Mouse (Mus musculus): Measurements from ENCODE around the gene Ska2. TPM values are rescaled to one million over a fixed set of nuclear protein-coding genes. Genes with fewer than 3 reads are reported as not detected.
A peak's percentile ranks its signal among the peaks of the same experiment; 100 is the strongest.

Gene Ska2
- polyA plus RNA-seq, 1 experiment from 2014 or later: 24.3 TPM

GRCm38 (mm10) chr11:87173625-87174024, 64.6 kb downstream of the Ska2 start:
- H3K9ac ChIP-seq: no peak overlapping the region
- H3K36me3 ChIP-seq (replicated peaks): peaks cover 26% of the 10 kb centered on the region
- H3K27ac ChIP-seq (replicated peaks): no peak overlapping the region
- ATAC-seq (ENCODE audit: insufficient read depth): no peak
- no peaks in the 10 kb centered on the region for H3K27me3 ChIP-seq
- H3K4me1 ChIP-seq (replicated peaks): no peaks in the 10 kb centered on the region
- no peak overlapping the region for H3K4me3 ChIP-seq (replicated peaks)
- no peak overlapping the region for H3K4me2 ChIP-seq
- WGBS (ENCODE audit: insufficient replicate concordance): 74% methylated on average over 5 of the region's 5 CpGs
- no peaks in the 10 kb centered on the region for H3K9me3 ChIP-seq (replicated peaks)

MicroRNAs within 50 kb of the gene (microRNA counts, 519-probe panel; counts per million panel counts)
- microRNA mmu-miR-301a: 3,869 counts per million, percentile 79 among the panel's probes with 10 or more counts

Small RNAs within 50 kb of the gene (microRNA-seq; reads per million reads assigned to microRNA genes)
- 905 reads per million, percentile 76 among the genes with 10 or more reads in this experiment for gene Mir301

Other genes starting within 250 kb of the Ska2 start
- 1.5 and 1.7 TPM in 2 replicates for gene Ypel2, start 115.5 kb upstream of the Ska2 start, polyA plus RNA-seq (2015; fragmentation: Nextera tagmentation; extraction: Ambion mirVana)
- 4.7 and 5.0 TPM in 2 replicates for gene Gdpd1, start 35.2 kb upstream of the Ska2 start, polyA plus RNA-seq (2015; fragmentation: Nextera tagmentation; extraction: Ambion mirVana)
- gene Smg8, start 22.5 kb upstream of the Ska2 start, polyA plus RNA-seq (2015; fragmentation: Nextera tagmentation; extraction: Ambion mirVana): 6.9 and 7.6 TPM in 2 replicates
- 5.1 and 5.5 TPM in 2 replicates for gene Prr11, start 526 bp upstream of the Ska2 start, polyA plus RNA-seq (2015; fragmentation: Nextera tagmentation; extraction: Ambion mirVana)
- 16.3 and 17.5 TPM in 2 replicates for gene Trim37, start 17.8 kb downstream of the Ska2 start, polyA plus RNA-seq (2015; fragmentation: Nextera tagmentation; extraction: Ambion mirVana)
- gene Ppm1e, start 249.8 kb downstream of the Ska2 start, polyA plus RNA-seq (2015; fragmentation: Nextera tagmentation; extraction: Ambion mirVana): 1.7 and 2.0 TPM in 2 replicates